In genomic region chr6:61687002-61687401, GRCm38 (mm10) we compare ENCODE assay signal across 12 mouse cellular contexts.
DNase-seq lines count a peak whose midpoint lies in the region; ATAC-seq lines count a peak whose summit lies in the region.
"Had no signal": no experiment of that assay in that cellular context is flagged by ENCODE, and none has a peak within 500 bp of the region (broad histone marks: within the 10 kb centered on the region; RNA-seq: fewer than 3 reads in every experiment).

No protein-coding gene starts in this region.

- ATAC-seq in hindbrain, embryonic 11.5 days (ENCODE audit: low FRiP score): no peak
- ATAC-seq in hindbrain, embryonic 12.5 days (ENCODE audit: low FRiP score): no peak
- ATAC-seq: intestine, embryonic 16.5 days had no signal

- H3K27ac ChIP-seq in hindbrain, embryonic 11.5 days (ENCODE audit: low read depth, low read length): no peak overlapping the region
- H3K27ac ChIP-seq in hindbrain, embryonic 12.5 days: no peak overlapping the region
- H3K27ac ChIP-seq in limb, embryonic 10.5 days: no peak overlapping the region
- H3K27ac ChIP-seq: liver, embryonic 15.5 days; neural tube, embryonic 13.5 days; stomach, embryonic 15.5 days had no signal

- WGBS in hindbrain, embryonic 11.5 days: 29% methylated on average over 2 of the region's 2 CpGs
- WGBS in hindbrain, embryonic 12.5 days: 29% methylated on average over 2 of the region's 2 CpGs
- WGBS in limb, embryonic 10.5 days: 33% methylated on average over 2 of the region's 2 CpGs

- no peaks in the 10 kb centered on the region for H3K4me1 ChIP-seq in hindbrain, embryonic 11.5 days (replicated peaks; ENCODE audit: control insufficient read depth, insufficient read depth, low read length)
- H3K4me1 ChIP-seq in hindbrain, embryonic 12.5 days: no peaks in the 10 kb centered on the region
- H3K4me1 ChIP-seq in limb, embryonic 10.5 days: no peaks in the 10 kb centered on the region
- H3K4me1 ChIP-seq: liver, embryonic 15.5 days; neural tube, embryonic 13.5 days; stomach, embryonic 15.5 days had no signal

- peak; percentile 3 to 17 for DNase-seq in adrenal gland, adult (ENCODE audit: inconsistent age in 2 of 2, low spot score in 1 of 2)
- no peak for DNase-seq in adrenal gland, adult 8-10 months
- peak; percentile 15 for DNase-seq in hindbrain, embryonic 11.5 days (ENCODE audit: low spot score)
- DNase-seq in urinary bladder, postnatal 14 days (ENCODE audit: low spot score): peak; percentile 20
- no peak for DNase-seq in urinary bladder, adult 2 months (ENCODE audit: low spot score)
- no peak for DNase-seq in limb, embryonic 10.5 days (ENCODE audit: low spot score)
- no peak for DNase-seq in right cerebral cortex, postnatal 25 days

- no peaks in the 10 kb centered on the region for H3K27me3 ChIP-seq in hindbrain, embryonic 11.5 days (ENCODE audit: control insufficient read depth, insufficient read depth, low read length)
- H3K27me3 ChIP-seq in hindbrain, embryonic 12.5 days: no peaks in the 10 kb centered on the region
- H3K27me3 ChIP-seq in limb, embryonic 10.5 days (ENCODE audit: low read depth, poor library complexity, severe bottlenecking): no peaks in the 10 kb centered on the region
- H3K27me3 ChIP-seq: liver, embryonic 15.5 days; neural tube, embryonic 13.5 days; stomach, embryonic 15.5 days had no signal

- H3K9me3 ChIP-seq in hindbrain, embryonic 11.5 days (ENCODE audit: control insufficient read depth, low read length): no peaks in the 10 kb centered on the region
- no peaks in the 10 kb centered on the region for H3K9me3 ChIP-seq in hindbrain, embryonic 12.5 days (replicated peaks)
- H3K9me3 ChIP-seq in limb, embryonic 10.5 days (replicated peaks): no peaks in the 10 kb centered on the region
- H3K9me3 ChIP-seq: liver, embryonic 15.5 days; neural tube, embryonic 13.5 days; stomach, embryonic 15.5 days had no signal

- H3K9ac ChIP-seq in hindbrain, embryonic 11.5 days (ENCODE audit: low read depth, low read length): no peak overlapping the region
- H3K9ac ChIP-seq in hindbrain, embryonic 12.5 days: no peak overlapping the region
- H3K9ac ChIP-seq: liver, embryonic 15.5 days; neural tube, embryonic 13.5 days; stomach, embryonic 15.5 days had no signal

- H3K4me3 ChIP-seq in hindbrain, embryonic 11.5 days (ENCODE audit: low read depth, low read length): no peak overlapping the region
- no peak overlapping the region for H3K4me3 ChIP-seq in hindbrain, embryonic 12.5 days
- H3K4me3 ChIP-seq in limb, embryonic 10.5 days: no peak overlapping the region
- H3K4me3 ChIP-seq: liver, embryonic 15.5 days; neural tube, embryonic 13.5 days; stomach, embryonic 15.5 days had no signal

- H3K4me2 ChIP-seq in hindbrain, embryonic 11.5 days (replicated peaks; ENCODE audit: low read depth, low read length): no peak overlapping the region
- no peak overlapping the region for H3K4me2 ChIP-seq in hindbrain, embryonic 12.5 days (replicated peaks)
- H3K4me2 ChIP-seq: liver, embryonic 15.5 days; neural tube, embryonic 13.5 days; stomach, embryonic 15.5 days had no signal

- no peaks in the 10 kb centered on the region for H3K36me3 ChIP-seq in hindbrain, embryonic 11.5 days (ENCODE audit: control insufficient read depth, insufficient read depth, low read length)
- H3K36me3 ChIP-seq in hindbrain, embryonic 12.5 days: no peaks in the 10 kb centered on the region
- H3K36me3 ChIP-seq in limb, embryonic 10.5 days: no peaks in the 10 kb centered on the region
- H3K36me3 ChIP-seq: liver, embryonic 15.5 days; neural tube, embryonic 13.5 days; stomach, embryonic 15.5 days had no signal

Comparison
In these comparisons a context has a peak if more than half of its experiments do, and no peak if none do; other contexts are left out.
1. DNase-seq: peak in adrenal gland, adult (2 of 2), hindbrain, embryonic 11.5 days (single experiment) and urinary bladder, postnatal 14 days (single experiment); none in adrenal gland, adult 8-10 months (single experiment), urinary bladder, adult 2 months (single experiment), limb, embryonic 10.5 days (single experiment) and right cerebral cortex, postnatal 25 days (single experiment).